Mouse (Mus musculus) inflammation-experienced regulatory T-cells, adult 6 months (primary cell): ENCODE results near the gene Tdrd5. TPM values are rescaled to one million over a fixed set of nuclear protein-coding genes. Genes with fewer than 3 reads are reported as not detected.
"Not testable (repeated sequence)": the region's sequence is repeated elsewhere in the genome, so short reads cannot be mapped to it uniquely, and the experiment has no call there.

ENCODE experiments used
- ATAC-seq: one replicate; pipeline ENCODE4 v1.8.0; 2017
- polyA plus RNA-seq, 3 experiments: library from polyadenylated mRNA; unstranded; fragments of 100-300 nt; shearing (Covaris generic); gene quantifications; one replicate each; pipeline ENCODE4 v1.2.1; 2017

The Tdrd5 gene
- polyA plus RNA-seq = not detected

DNA sequence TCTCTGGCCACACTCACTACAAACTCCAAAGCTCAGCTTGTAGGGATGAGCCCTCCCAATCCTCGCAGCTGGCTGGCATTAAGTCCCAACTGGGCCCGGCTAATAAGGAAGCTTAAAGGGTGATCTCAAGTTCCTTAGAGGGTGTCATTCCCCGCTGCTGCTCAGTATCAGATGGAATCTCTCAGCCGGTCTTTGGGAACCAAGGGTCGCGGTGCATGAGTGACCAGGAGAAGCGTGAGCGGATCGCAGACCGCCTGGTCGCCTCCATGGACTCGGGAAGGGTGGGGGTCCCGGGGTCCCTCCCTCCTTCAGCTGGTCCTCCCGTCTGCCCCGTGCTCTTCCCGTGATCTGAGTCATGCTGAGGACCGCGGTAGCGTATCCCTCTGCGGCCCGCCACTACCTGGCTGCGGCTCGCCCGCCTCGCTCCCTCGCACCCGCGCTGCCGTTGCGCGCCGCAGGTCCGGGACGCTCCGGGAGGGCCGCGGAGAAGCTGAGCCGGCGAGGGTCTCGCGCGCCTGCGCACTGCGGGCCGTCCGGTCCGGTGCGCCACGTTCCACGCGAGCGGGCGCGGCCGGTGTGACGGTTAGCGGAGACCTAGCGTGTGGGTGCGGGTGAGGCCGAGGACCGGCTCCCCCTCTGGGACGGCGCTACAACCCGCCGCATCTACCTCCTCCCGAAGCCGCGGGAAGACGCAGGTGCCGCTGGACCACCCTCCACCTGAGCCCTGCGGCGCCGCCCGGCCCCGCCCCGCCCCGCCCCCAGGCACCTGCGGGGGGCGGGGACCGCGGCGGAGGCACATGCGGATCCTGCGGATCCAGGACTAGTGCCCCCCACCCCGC, at the start of gene Tdrd5:
Gene Tdrd5 (minus strand): TSS at position 754 of the 839 bp plus-strand sequence.
- ATAC-seq = no peak

DNA sequence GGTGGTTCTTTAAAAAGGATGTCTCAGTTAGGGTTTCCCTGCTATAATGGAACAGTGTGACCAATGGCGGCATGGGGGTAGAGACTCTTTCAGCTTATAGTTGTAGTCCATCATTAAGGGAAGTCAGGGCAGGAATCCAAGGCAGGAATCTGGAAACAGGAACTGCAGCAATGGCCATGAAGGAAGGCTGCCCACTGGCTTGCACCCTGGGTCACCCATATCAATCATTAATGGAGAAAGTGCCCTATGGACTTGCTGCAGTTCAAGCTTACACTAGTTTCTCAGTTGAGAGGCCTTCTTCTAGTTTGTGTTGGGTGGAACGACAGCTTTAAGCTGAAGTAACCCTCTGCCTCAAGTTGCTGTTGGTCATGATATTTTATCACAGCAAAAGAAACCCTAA, 49.0 kb upstream of the Tdrd5 start:
- no peak for ATAC-seq

DNA sequence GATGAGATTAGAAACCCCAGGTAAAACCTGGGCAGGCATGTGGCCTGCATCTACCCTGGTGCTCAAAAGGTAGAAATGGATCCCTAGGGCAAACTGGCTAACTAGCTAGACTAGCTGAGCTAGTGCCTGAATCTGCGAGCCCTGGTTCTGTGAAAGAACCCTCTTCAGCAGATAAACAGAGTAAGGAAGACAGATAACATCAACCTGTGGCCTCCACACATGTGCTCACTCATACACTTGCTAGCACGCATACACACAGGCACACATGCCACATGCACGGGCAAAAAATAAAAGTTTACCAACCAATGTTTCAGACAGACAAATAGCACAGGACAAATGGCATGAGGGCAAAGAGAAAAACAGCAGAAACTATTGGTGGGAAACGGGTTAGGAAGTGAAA, 47.0 kb upstream of the Tdrd5 start:
- no peak for ATAC-seq

DNA sequence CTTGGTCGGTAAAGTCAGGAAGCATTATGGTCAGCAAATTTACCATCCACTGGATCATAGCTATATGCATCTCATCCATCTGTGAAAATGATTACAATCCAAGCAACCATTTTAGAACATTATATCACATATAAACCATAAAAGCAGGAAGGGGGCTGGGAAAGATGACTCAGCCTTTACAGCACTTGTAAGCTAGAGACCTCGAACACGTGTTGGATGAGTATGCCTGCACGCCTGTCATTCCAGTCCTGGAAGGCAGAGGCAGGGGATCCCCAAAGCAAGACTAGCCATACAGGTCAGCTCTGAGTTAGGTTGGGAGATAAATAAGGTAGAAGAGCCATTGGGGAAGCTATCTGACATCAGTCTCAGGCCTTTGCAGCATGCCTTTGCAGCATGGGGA, 45.6 kb upstream of the Tdrd5 start:
- no peak for ATAC-seq

DNA sequence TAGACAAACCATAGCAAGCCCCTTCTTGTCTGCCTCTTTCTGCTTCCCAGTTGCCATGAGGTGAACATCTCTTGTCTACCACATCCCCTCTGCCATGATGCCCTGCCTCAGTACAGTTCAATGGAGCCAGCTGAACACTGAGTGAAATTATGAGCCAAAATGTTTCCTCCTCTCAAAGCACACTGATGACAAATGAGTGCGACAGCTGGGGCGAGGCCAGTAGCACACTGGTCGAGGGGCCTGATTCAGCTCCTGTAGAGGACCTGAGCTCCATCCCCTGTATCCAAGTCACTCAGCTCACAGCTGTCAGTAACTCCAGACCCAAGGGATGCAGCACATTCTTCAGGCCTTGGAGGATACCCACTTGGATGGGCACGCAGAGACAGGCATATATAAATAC, 42.2 kb upstream of the Tdrd5 start:
- ATAC-seq = no peak

DNA sequence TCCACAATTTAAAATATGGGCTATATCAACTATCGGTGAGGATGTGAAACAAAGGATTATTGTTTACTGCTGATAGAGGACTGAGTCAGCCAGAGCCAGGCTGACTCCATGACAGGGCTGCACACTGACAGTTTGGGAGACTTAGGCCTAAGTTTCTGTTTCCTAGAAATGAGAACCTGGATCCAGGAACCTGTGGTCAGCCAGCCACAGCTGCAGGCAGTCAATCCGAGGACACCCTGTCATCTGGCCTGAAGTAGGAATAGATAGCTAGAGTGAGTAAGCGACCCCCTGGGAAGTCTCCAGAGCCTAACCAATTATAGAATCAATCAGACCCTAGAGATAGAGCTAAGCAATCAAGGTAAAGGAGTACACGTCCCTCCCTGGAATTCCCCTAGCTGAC, 41.0 kb upstream of the Tdrd5 start:
- ATAC-seq = no peak

DNA sequence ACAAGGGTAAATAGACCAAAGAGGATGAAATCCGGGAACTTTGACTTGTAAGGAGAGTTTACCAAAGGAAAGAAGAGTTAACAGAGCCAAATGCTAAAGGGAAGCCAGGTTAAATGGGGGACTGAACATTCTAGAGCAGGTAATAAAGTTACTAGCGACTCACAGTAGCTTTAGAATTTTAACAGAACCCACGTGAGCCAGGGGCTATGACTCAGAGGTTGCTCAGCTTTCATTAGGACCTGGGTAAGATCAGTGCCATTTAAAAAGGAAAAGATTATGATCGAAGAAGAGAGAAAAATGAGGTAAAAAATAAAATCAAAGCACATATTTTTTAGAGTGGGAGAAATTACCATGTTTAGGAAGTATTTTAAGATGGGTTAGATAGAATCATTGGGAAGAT, 37.4 kb upstream of the Tdrd5 start:
- ATAC-seq = no peak

DNA sequence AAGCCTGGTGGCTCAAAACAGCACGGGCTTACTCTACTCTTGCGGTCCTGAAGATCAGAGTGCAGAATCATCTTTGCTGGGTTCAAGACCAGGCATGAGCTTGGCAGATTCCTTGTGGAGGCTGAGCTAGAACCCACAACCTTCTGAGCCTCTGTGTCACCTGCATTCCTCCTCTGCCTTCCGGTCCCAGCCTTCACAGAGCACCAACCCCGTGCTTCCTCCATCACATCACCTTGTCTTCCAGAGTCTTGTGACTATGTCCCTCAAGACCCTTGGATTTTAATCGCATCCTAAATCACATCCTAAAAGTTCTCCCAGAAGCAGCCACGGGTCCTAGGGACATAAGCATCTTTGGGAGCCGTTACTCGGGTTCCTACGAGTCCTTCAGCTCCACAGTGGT, 19.7 kb upstream of the Tdrd5 start:
- no peak for ATAC-seq

DNA sequence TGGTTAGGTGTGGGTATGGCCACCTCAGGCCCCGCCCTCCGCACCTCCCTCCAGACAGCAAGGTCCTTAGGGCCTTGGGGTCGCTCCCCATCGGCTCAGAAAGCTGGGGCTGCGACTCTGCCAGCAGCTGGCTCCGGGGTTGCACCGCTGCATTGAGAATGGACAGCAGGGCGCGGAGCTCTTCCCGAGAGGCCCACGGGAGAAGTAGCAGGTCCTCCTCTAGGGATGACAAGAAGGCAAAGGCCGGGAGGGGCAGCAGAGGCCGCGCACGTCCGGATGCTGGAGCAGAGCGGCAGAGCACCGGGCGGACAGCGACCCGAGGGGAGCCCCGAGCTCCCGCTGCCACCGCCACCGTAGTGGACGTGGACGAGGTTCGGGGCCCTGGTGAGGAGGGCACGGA, 7.2 kb upstream of the Tdrd5 start, which contains the start of gene Nphs2:
Gene Nphs2 (plus strand): TSS at position 98 of the 400 bp plus-strand sequence.
- no peak for ATAC-seq

DNA sequence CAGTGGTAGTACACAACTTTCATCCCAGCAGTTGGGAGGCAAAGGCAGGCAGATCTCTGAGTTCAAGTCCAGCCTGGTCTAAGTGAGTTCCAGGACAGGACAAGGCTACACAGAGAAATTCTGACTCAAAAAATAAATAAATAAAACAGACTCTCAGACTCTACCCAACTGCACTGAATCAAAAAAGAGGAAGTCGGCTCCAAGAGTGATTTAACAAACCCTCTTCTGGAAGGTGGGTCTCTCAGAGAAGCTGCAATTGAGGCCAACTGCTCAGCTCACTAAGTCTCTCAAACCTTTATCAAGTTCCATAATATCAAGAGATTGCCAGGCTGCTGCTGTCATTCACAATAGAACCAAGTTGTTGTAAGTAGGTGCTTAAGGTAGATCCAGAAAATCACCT, 5.1 kb upstream of the Tdrd5 start:
- ATAC-seq = no peak

DNA sequence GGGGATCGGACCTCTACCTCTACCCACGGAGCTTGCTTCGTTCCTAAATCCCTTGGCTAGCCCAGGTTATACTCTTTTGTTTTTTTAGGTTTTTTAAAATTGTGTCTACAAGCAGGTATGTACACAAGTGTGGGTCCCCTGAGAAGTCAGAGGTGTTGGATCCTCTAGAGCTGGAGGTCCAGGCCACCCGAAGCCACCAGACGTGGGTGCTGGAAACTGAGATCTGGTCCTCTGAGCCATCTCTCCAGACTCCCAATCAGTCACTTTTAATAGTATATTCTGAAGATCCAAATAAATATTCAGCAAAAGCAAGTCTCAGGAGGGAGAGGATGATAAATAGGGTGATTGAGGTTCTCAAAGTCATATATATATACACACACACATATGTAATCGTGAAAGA, 13.4 kb downstream of the Tdrd5 start:
- ATAC-seq = no peak

DNA sequence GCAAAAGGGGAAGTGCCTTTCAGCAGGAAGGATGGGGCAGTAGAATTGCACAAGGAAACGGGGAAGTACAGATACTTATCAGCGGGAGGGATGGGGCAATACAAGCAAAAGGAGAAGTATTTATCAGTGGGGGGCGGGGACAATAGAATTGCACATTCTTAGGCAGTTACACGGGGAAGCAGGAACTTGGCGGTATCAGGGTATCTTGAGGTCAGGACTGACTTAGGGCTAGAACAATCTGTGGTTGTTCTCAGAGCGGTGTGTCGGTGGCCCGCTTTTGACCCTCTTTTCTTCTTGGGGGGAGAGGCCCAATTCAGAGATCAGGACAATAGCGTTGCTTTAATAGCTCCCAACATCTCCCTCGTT, 14.3 kb downstream of the Tdrd5 start:
- ATAC-seq = not testable (repeated sequence)

DNA sequence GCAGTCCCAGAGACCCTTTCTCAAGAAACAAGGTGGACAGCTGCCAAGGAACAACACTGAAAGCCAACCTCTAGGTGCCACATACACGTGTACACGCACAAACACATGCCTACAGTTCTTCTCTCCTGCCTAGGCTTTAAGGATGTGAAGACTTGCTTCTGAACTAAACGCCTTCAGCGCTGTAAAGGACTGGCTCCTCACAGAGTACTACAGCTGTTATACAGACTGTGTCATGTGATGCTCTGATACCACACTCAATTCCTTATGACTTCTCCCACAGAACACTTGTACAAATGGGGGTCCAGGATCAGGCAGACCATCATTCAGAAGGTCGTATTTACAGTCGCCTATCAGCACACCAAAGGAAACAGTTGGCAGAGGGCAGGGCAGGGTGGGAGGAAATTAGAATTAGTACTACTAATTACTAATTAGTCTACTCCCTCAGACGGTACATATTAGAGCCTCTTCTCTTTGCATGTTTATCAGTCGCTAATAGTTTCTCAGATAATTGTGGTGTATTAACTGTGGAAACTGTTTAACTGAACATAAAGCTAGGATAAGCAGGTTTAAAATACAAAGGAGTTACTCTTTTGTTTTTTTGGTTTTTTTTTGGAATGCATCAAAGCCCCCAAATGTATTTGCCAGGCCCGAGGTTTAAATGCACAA, 14.8 kb downstream of the Tdrd5 start:
- no peak for ATAC-seq

DNA sequence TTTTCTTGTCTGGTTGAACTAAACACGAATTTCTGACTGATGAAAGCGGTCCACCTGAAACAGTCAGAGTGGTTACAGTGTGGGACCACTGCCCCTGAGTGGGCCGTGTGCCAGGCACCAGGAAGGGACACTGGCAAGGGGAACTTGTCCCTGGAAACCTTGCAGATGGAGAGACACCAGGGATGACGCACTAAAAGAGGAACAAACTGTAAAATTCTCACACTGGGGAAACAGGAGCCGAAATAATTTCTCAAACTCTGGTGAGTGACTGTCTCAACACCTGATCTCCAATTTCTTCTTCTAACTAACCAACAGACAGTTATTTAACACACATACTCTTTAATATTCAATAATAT, 17.9 kb downstream of the Tdrd5 start:
- ATAC-seq = no peak

DNA sequence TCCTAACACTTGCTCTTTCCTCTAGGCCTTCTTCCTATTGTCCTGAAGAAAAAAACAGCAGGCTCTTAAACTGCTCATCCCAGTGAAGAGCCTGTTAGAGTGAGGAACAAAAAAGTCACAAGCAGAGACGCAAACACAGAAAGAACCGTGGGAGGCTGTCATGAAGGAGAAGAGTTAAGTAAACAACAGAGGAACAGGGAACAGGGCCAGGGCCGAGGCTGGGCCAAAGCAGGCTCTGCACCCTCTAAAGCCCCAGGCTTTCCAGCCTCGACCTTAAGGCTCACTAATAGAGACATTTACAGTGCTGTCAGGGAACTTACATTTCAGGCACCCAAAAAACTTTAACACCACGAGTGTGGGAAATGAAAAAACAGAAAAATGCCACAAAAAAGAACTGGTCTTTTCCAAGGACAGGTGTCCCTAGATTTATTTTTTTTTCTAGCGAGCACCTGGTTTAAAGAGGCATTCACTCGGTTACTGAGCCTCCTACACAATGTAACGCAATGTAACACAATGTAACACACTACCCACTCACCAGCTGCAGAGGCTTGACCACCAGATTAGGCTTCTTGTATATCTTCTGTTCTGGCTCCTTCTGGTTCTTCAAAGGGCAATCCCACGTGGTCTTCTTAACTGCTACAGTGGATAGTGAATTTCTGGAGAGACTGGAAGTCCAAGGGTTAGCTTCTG, 18.5 kb downstream of the Tdrd5 start:
- ATAC-seq = no peak

DNA sequence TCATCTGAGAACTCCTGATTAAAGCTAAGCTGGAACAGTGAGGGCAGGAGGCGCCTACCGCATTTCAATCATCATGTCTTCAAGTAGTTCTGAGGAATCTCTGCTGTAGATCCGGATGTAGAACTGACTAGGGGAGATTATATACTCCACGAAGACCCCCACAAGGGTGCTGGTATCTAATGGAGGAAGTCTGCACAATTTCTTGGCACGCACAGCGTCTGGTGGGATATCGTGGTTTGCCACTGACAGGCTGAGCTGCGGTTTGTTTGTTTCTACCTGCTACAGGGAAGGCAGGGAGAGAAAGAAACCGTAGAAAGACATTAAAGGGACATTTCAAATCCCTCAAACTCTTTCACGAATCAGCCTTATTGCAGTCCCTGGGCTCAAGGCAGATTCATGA, 19.3 kb downstream of the Tdrd5 start:
- ATAC-seq = no peak

DNA sequence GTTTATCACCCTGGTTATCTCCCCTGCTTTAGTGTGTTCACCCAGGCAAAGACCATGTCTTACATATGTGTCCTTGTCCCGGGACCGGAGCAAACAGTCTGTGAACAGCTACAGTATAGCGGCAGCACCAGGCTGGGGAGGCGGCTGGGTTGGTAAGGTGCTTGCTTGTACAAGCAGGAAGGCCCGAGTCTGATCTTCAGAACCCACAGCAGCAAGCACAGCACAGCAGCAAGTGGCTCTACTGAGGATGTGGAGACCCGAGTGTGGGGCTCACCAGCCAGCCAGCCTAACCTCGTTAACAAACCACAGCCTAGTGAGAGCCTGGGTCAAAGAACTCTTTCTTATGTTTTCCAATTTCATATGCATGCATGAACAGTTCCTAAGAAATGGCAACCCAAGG, 23.3 kb downstream of the Tdrd5 start:
- no peak for ATAC-seq

DNA sequence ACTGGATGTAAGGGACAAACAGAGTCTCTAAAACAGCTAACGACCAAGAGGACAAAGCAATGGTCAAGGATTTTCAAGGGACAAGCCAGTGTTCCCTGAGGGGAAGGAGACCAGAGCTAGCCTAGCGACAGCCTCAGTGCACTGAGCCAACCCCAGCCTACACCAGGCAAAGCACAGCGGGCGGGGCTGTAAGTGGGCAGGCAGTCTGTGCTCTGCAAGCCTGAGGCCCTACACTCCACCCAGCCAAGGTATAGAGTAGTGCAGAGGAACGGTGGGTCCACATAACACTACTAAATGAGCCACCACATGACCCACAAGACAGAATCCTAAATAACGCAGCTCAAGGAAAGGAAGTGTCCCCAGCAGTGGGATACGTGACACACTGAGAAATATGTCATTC, 29.8 kb downstream of the Tdrd5 start:
- no peak for ATAC-seq

DNA sequence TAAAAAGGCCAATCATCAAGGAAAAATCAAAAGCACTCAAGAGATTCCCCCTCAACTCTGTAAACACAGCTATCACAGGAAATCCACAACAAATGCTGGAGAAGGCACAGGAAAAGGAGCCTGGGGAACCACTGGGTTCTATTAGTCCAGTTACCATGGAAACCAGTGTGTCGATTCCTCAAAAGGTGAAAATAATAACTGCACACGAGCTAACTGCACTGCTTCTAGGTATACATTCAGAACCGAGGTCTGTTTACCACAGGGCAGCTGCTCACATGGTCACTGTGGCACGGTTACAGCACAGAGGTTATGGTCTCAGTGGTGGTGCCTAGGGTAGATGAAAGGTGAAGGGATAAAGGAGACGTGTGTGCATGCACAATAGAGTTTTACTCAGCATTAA, 31.8 kb downstream of the Tdrd5 start:
- ATAC-seq = no peak

DNA sequence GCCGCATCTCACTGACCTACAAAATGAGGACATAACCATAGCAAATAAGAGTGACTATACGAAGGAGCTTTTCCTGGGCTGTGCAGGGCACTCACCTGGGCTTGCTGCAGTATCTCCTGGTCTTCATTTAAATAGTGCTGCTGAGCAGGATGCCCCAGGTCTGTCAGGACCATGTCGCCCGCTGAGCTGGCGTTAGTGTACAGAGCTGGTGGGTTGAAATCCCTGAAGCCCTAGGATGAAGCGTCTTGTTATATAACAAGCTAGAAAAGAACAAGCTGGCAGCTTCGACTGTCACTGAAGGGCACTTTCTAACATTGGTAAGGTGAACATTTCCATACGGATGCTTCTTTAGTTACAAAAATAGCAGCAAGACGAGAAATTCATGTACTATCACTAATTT, 33.0 kb downstream of the Tdrd5 start:
- ATAC-seq = no peak

DNA sequence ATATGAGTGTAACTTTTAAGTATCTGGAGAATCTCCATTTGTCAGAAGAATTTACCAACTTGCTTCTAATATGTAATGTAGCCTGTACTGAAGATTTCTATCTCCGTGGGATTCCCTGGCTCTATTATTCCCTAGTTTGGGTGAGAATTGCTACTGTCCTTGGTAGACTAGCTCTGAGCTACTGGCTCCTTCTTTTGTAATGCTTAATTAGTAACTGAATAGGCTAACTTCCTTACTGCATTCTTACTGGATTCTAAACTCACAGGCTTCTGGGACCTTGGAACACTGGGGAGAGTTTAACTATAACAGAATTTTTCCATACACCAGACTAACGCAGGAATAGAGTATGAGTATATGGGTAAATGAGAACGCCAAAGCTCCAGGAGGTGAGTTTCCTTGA, 34.9 kb downstream of the Tdrd5 start:
- not testable (repeated sequence) for ATAC-seq

DNA sequence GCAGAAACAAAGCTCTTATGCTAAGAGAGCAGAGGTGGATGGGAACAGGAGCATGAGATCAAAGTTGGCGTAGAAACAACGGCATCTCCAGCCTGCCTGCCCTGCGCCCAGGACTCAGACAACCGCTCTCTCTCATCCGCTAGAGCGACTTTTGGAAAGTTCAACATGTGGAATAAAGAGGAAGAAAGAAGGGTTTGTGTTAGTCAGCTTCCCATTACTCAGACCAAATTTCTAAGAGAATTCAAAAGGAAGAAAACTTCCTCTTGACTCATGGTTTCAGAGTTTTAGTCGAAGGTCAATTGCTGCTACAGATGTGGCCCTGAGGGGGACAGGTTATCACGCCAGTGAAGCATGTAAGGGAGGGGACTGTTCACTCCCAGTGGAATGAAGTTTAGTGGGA, 39.5 kb downstream of the Tdrd5 start:
- no peak for ATAC-seq

DNA sequence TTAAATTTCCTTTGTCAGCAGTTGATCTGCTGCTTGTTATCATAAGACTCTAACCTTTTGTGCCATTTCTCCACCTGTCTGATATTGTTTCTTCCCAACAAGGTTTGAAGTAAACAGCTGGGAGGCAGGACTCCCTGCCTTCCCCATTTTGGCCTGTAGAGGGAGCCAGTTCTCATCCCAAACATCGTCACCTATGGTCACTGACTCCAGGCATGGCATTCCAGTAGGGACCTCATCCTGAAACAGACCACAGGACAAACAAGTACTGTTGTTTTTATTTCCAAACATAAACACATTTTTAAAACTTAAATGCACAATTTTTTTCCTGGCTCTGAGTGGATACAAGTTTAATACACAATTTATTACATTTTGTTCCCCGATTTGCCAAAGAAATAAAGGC, 40.1 kb downstream of the Tdrd5 start:
- ATAC-seq = no peak

DNA sequence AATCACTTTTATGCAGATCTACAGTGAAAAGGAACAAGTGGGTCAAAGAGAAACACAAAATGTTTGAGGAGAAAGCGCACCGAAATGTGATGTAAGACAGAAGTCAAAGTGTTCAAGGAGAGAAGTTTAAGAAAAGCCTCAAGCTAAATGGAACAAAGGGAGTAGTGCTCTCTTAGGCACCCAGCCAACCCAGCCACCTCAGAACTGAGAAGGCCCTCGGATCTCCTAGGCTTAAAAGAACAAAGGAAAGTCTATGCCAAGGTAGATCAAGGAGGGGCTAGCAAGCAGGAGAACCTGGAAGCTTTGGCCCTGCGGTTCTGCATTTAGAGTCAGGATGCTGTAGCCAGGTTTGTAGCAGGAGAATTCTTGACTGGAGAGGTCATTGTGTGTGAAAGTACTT, 48.6 kb downstream of the Tdrd5 start:
- no peak for ATAC-seq
